Mouse (Mus musculus): Measurements from ENCODE around the gene Gpr152.
A peak's percentile ranks its signal among the peaks of the same experiment; 100 is the strongest.

- no peak for TF ChIP-seq ZKSCAN1 (IDR thresholded peaks at IDR 0.05; ENCODE audit: low read depth, low read length)
- TF ChIP-seq NELFE (IDR thresholded peaks at IDR 0.05; ENCODE audit: low read depth, low read length), result no peak; the same call in 1 of the 2 replicates
- no peak for TF ChIP-seq CTCF (IDR thresholded peaks at IDR 0.05 in 2 of 3, conservative IDR thresholded peaks at IDR 0.05 in 1 of 3; ENCODE audit: control insufficient read depth in 1 of 3, insufficient read depth in 1 of 3, low read depth in 2 of 3, low read length in 3 of 3, poor library complexity in 1 of 3, severe bottlenecking in 1 of 3)
- TF ChIP-seq EP300 (IDR thresholded peaks at IDR 0.05; ENCODE audit: low read depth in 1 of 2, low read length in 2 of 2), result no peak
- peak; percentile 61; the same call in 1 of the 2 replicates for TF ChIP-seq MXI1 (IDR thresholded peaks at IDR 0.05; ENCODE audit: low read depth, low read length)
- TF ChIP-seq ELF1 (IDR thresholded peaks at IDR 0.05; ENCODE audit: low read depth, low read length), result no peak
Measured at GRCm38 (mm10) chr19:4113806-4114230, 25.8 kb upstream of the Gpr152 start.

Measured in MEL (cell line).